Mouse (Mus musculus) heart, embryonic 15.5 days (tissue): Measurements from ENCODE around the gene Dcun1d4. TPM values are rescaled to one million over a fixed set of nuclear protein-coding genes. Genes with fewer than 3 reads are reported as not detected.

Experiments
- ATAC-seq: fragments of 200-750 bp; cut with Nextera tagmentation; replicated peaks from 2 replicates; pipeline ENCODE4 v1.8.0; 2017; ENCODE audit warnings: low read depth, moderate TSS enrichment; ENCODE audit not compliant: insufficient number of reproducible peaks, insufficient read depth, low FRiP score
- H3K27ac ChIP-seq: fragments of 300-500 bp; sonication (generic); 2 replicates; pipeline ENCODE4 v1.5.1; 2015; ENCODE audit warnings: mild to moderate bottlenecking, inconsistent platforms
- H3K27me3 ChIP-seq: fragments of 300-500 bp; sonication (generic); 2 replicates; pipeline ENCODE4 v1.6.1; 2015; ENCODE audit warnings: inconsistent platforms
- H3K36me3 ChIP-seq: fragments of 300-500 bp; sonication (generic); 2 replicates; pipeline ENCODE4 v1.6.1; 2015; ENCODE audit warnings: mild to moderate bottlenecking, inconsistent platforms
- H3K4me1 ChIP-seq: fragments of 300-500 bp; sonication (generic); replicated peaks from 2 replicates; pipeline ENCODE4 v1.6.1; 2015; ENCODE audit warnings: inconsistent platforms
- H3K4me2 ChIP-seq: fragments of 300-500 bp; sonication (generic); 2 replicates; pipeline ENCODE4 v1.6.1; 2015; ENCODE audit warnings: inconsistent platforms, mild to moderate bottlenecking, moderate library complexity
- H3K4me3 ChIP-seq: fragments of 300-500 bp; sonication (generic); 2 replicates; pipeline ENCODE4 v1.5.1; 2015; ENCODE audit warnings: mild to moderate bottlenecking, inconsistent platforms
- H3K9ac ChIP-seq: fragments of 300-500 bp; sonication (generic); 2 replicates; pipeline ENCODE4 v1.6.1; 2015; ENCODE audit warnings: mild to moderate bottlenecking, inconsistent platforms
- H3K9me3 ChIP-seq: fragments of 300-500 bp; sonication (generic); replicated peaks from 2 replicates; pipeline ENCODE4 v1.6.1; 2016; ENCODE audit warnings: inconsistent platforms
- WGBS: fragments of 180-500 bp; shearing (Covaris S2); methylation state at CpG from one replicate; pipeline ENCODE4 v1.1.7; 2015; ENCODE audit warnings: mixed read lengths; 5-methylcytosine and 5-hydroxymethylcytosine counted together
- polyA plus RNA-seq: library from polyadenylated mRNA; unstranded; fragments of >200 nt; fragmentation: Nextera tagmentation; extraction: Ambion mirVana; gene quantifications from 2 replicates; pipeline ENCODE4 v1.2.1, GENCODE M21; 2015

Dcun1d4 gene
- 15.1 and 15.3 TPM in 2 replicates for polyA plus RNA-seq

DNA sequence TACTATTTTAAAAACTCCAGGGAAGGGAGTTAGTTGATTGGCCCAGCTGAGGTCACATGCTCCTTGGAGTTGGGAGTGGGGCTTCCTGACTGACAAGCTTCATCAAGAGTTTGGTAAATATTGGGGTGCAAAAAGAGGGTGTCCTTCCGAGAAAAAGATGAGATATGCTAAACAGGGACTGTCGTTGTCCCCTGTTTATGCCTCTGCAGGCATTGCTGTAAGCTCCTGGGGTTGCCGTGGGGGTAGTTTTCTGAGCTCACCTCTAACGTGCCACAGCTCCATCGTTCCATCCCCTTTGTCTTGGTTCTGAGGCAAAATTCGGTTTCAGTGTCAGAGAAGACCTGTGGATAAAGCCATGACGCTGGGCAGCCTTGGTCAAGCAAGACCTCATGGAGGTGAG lies at the start of gene Dcun1d4:
TSS of gene Dcun1d4 (plus strand) at position 301 of the 400 bp plus-strand sequence.
- H3K9ac ChIP-seq, result no peak within 1 kb of the TSS
- 74% methylated on average over 7 of the region's 7 CpGs for WGBS
- ATAC-seq, result no peak

DNA sequence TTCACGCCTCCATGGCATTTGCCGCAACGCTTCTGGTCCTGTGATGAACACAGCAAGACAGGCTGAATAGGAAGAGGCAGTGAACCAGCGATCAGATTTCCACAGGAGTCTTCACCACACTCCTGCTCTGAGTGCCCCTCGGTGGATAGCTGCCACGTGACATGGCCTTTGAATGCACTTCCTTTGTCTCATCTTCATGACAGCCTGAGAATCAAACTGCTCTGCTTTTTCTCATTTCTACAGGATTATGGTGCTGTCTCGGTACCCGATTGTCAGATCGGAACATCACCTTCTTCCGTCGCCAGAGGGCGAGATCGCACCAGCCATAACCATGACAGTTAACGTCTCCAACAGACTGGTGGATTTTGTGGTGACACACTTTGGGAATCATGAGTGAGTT lies 49.2 kb upstream of the Dcun1d4 start:
- Histone ChIP-seq H3K4me1 (0 out of 2 replicates have a peak, but pooled peaks cover 4% of the 10 kb centered on the region), H3K9me3 (no peaks in the 10 kb centered on the region), H3K27ac (no peak overlapping the region), H3K27me3 (no peaks in the 10 kb centered on the region; the same call in 1 of the 2 replicates), H3K9ac (no peak overlapping the region), H3K4me2 (no peak overlapping the region), H3K36me3 (no peaks in the 10 kb centered on the region), H3K4me3 (no peak overlapping the region)
- no peak; the same call in 1 of the 2 replicates for ATAC-seq
- 16% methylated on average over 14 of the region's 14 CpGs for WGBS

More for the DNA sequence above, at the start of gene Dcun1d4:
- no peaks in the 10 kb centered on the region for H3K36me3 ChIP-seq
- no peak within 1 kb of the TSS for H3K27ac ChIP-seq
- H3K9me3 ChIP-seq, result no peaks in the 10 kb centered on the region
- H3K4me1 ChIP-seq, result no peaks in the 10 kb centered on the region
- H3K27me3 ChIP-seq, result no peaks in the 10 kb centered on the region
- no peak within 1 kb of the TSS for H3K4me2 ChIP-seq
- H3K4me3 ChIP-seq, result no peak within 1 kb of the TSS

DNA sequence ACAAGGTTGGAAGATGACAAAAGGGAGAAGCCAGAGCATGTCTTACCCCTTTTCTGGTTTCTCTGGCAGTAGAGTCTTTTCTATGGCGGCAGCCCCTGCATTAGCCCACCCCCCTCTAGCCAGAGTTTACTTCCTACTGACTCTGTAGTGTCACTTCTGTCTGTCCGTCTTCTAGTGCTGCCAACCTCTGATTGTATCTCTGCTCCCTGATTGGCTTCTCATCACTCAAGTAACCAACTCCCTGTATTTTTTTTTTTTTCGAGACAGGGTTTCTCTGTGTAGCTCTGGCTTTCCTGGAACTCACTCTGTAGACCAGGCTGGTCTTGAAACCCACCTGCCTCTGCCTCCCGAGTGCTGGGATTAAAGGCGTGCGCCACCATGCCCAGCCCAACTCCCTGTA lies 48.0 kb upstream of the Dcun1d4 start:
- ATAC-seq, result no peak
- Histone ChIP-seq H3K4me3 (no peak overlapping the region), H3K36me3 (no peaks in the 10 kb centered on the region), H3K27ac (no peak overlapping the region), H3K4me1 (0 out of 2 replicates have a peak, but pooled peaks cover 4% of the 10 kb centered on the region), H3K27me3 (no peaks in the 10 kb centered on the region; the same call in 1 of the 2 replicates), H3K4me2 (no peak overlapping the region), H3K9me3 (no peaks in the 10 kb centered on the region), H3K9ac (no peak overlapping the region)
- WGBS, result 68% methylated on average over 6 of the region's 6 CpGs

DNA sequence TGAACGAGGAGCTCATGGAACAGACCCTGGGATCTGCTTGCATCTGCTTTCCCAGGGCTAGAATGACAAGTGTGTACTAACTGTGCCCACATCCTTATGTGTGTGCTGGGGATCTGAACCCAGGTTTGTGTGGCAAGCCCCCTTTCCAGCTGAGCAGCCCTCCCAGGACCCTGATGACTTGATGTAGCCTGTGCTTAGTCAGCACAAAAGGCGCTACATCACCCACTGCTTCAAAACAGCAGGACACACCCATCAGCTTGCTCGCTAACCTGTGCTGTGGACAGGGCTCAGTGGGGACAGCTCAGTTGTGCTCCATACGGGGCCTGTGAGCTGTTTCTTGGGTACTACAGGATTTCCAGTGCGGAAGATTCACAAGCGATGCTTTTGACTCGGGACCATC lies 46.0 kb upstream of the Dcun1d4 start:
- Histone ChIP-seq H3K36me3 (no peaks in the 10 kb centered on the region), H3K4me1 (0 out of 2 replicates have a peak, but pooled peaks cover 4% of the 10 kb centered on the region), H3K27me3 (no peaks in the 10 kb centered on the region; the same call in 1 of the 2 replicates), H3K9me3 (no peaks in the 10 kb centered on the region), H3K9ac (no peak overlapping the region), H3K27ac (no peak overlapping the region), H3K4me3 (no peak overlapping the region), H3K4me2 (no peak overlapping the region)
- no peak for ATAC-seq
- WGBS, result 79% methylated on average over 7 of the region's 7 CpGs

DNA sequence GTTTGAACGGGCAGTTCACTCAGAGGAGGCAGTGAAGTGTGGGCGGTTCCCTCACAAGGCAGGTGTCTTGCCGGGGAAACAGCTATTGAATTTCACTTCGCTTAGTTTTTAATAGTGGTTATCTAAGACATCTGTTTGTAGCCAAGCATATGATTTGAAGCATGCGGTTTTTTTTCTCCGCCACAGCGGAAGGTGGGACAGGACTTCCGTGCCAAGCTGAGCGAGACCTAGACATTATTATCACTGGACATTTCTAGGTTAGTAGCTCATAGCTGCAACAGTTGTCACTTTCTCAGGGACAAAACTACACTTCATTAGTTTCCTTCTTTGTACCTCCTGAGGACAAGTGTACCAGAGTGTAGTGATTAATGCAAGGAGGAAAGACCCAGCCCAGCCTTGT lies 38.6 kb upstream of the Dcun1d4 start:
- ATAC-seq, result no peak
- no peak overlapping the region for H3K4me3 ChIP-seq
- H3K36me3 ChIP-seq, result no peaks in the 10 kb centered on the region
- no peak overlapping the region for H3K4me2 ChIP-seq
- no peaks in the 10 kb centered on the region for H3K27me3 ChIP-seq
- 77% methylated on average over 9 of the region's 9 CpGs for WGBS
- no peaks in the 10 kb centered on the region for H3K4me1 ChIP-seq
- H3K27ac ChIP-seq, result no peak overlapping the region
- no peaks in the 10 kb centered on the region for H3K9me3 ChIP-seq
- no peak overlapping the region for H3K9ac ChIP-seq

DNA sequence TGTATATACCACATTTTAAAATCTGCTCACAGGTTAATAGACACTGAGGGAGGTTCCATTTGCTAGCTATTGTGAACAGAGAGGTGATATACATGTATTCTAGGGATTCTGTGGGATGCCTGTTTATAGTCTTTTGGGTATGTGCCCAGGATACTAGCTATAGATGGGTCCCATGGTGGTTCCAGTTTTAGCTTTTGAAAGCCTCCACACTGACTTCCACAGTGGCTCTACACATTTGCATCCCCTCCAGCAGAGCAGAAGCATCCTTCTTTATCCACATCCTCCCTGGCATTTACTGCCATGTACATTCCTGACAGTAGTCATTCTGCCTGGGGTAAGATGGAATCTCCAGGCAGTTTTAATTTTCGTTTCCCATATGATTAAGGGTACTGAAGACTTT lies 30.5 kb upstream of the Dcun1d4 start:
- Histone ChIP-seq H3K4me3 (no peak overlapping the region), H3K36me3 (no peaks in the 10 kb centered on the region), H3K27me3 (no peaks in the 10 kb centered on the region), H3K4me1 (no peaks in the 10 kb centered on the region), H3K4me2 (no peak overlapping the region), H3K27ac (no peak overlapping the region), H3K9ac (no peak overlapping the region), H3K9me3 (no peaks in the 10 kb centered on the region)
- no peak for ATAC-seq
- 79% methylated on average over 1 of the region's 1 CpGs for WGBS

DNA sequence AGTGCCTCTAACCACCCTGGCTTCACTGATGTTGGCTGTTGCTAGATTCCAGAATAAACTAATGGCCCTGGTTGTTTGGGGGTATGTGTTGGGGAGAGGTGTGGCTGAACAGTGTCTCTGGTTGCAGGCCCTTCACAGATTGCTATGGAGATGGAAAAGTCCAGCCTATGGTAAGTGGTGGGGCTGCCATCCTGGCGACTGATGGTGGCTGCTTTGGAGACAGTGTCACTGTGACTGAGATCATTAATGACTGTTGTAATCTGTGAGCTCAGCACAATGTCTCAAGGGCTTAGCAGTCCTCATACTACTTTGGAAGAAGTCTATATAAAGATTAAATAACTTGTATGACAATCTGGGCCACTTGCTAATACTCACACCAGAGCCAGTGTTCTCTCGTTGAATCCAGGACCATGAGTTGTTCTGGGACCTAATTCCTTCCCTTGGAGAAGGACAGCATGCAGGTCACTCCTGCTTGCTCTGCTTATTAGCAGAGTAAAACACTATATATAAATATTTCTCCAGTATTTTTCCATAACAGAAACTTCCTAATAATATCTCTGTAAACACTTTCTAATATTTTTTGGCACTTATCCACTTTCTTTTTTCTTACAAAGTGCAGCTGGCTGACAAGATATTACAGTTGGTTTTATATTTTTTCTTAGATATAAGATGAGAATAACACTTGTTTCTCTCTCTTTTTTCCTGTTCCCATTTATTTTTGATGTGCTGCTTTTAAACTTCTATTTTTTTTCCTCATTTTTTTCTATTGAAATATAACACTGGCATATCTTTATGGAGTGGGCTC lies 26.1 kb upstream of the Dcun1d4 start:
- Histone ChIP-seq H3K4me2 (no peak overlapping the region), H3K27me3 (no peaks in the 10 kb centered on the region), H3K4me1 (no peaks in the 10 kb centered on the region), H3K9ac (no peak overlapping the region), H3K9me3 (no peaks in the 10 kb centered on the region), H3K36me3 (no peaks in the 10 kb centered on the region), H3K27ac (no peak overlapping the region), H3K4me3 (no peak overlapping the region)
- no peak for ATAC-seq
- 50% methylated on average over 2 of the region's 2 CpGs for WGBS

DNA sequence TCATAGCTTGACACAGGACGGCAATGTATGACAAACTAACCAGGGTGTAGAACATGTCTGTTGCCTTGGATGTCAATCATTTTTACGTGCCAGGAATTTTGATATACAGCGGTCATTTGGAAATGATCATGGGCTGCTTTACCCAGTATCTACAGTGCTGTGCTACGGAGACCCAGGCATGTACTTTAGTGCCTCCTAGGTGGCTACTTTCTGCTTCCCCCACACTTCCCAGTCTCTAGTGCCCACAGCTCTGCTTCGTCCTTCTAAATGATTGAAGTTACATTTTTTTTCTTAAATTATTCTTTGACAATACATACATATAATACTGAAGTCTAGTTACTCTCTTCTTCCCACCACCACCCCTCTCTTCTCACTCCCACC lies 25.5 kb upstream of the Dcun1d4 start:
- no peak for ATAC-seq
- Histone ChIP-seq H3K9ac (no peak overlapping the region), H3K9me3 (no peaks in the 10 kb centered on the region), H3K4me3 (no peak overlapping the region), H3K27me3 (no peaks in the 10 kb centered on the region), H3K4me1 (no peaks in the 10 kb centered on the region), H3K27ac (no peak overlapping the region), H3K36me3 (no peaks in the 10 kb centered on the region), H3K4me2 (no peak overlapping the region)
- WGBS, result 68% methylated on average over 5 of the region's 5 CpGs

DNA sequence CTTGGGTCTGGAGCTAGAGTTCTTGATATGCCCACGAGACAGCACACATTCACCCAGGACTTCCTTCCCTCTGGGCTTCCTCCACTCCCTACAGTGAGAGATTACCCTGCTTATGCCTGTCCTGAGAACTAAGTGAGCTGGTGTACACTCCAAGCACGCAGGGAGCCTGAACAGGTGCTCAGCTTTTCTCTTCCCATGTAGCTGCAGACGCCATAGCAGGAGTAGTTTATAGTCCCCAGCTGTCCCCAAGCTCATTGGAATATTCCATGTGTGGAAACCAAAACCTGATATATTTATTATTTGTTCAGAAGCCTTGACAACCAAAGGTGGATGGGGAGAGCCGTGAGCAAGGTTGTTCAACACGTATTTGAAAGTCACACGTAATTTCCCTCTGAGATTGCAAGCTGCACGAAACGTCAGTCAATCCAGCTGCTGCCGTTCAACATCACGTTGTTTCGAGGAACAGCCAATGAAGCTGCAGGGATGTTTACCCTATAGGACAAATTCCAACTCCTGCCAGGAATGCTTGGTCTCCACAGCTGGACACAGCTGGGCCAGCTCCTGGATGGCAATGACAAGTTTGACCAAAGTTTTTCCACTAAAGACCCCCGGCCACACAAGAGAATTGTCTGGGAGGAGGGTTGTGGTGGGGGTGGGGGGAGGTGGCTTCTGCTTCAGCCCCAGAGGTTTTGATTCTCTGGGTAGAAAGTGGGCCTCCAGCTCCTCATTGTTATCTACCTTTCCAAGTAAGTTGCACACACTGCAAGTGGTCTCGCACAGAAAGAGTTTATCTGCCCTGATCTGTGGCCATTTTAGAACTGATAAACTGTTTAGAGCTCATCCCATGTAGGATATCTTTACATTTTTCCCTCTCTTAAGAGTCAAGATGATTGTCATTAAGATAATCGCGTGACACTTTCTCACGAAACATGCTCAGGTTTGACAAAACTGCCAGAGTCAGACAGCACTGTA lies 12.1 kb upstream of the Dcun1d4 start:
- H3K27ac ChIP-seq, result no peak overlapping the region
- no peak overlapping the region for H3K4me2 ChIP-seq
- ATAC-seq, result no peak
- H3K4me3 ChIP-seq, result no peak overlapping the region
- WGBS, result 73% methylated on average over 16 of the region's 16 CpGs
- H3K4me1 ChIP-seq, result no peaks in the 10 kb centered on the region
- H3K9ac ChIP-seq, result no peak overlapping the region
- H3K9me3 ChIP-seq, result no peaks in the 10 kb centered on the region
- H3K36me3 ChIP-seq, result no peaks in the 10 kb centered on the region
- no peaks in the 10 kb centered on the region for H3K27me3 ChIP-seq

DNA sequence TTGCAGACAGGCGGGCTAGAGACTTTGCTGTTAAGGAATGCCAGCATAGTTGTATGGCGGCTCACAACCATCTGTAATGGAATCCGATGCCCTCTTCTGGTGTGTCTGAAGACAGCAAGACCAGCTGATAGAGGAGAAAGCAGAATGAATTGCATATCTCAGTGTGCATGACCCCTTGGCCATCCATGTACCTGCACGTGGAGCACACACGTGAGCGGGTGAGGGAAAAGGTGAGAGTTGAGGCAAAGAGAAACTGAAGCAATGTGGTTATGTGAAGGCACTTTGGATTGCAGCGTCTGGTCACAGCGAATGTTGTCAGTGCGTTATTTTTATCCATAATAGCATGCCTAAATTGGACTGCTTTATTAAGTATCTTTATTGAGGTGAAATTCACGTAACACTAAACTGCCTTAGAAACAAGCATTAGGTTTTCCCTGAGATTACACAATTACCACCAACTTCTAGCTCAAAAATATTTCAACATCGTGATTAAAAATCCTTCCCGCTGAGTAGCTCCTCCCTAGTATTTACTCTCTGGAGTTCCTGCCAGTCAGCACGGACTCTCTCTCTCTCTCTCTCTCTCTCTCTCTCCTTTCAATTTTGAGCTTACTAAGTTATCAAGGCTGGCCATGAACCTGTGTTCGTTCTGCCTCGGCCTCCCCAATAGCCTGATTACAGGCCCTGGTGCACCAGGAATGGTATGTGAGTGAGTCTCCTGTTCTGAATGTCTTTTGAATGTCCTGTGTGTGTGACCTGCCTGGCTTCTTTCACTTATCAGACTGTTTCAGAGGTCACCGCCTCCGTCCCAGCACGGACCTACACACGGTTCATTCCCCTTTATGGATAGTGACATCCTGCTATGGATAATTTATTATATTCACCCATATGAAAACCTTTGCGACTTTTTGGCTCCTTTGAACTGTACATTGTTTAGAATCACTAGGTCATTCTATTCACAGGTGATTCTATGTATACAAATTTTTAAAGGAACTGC lies 6.1 kb upstream of the Dcun1d4 start:
- WGBS, result 73% methylated on average over 20 of the region's 20 CpGs
- Histone ChIP-seq H3K4me1 (no peaks in the 10 kb centered on the region), H3K4me2 (no peak overlapping the region), H3K9ac (no peak overlapping the region), H3K4me3 (no peak overlapping the region), H3K36me3 (no peaks in the 10 kb centered on the region), H3K9me3 (no peaks in the 10 kb centered on the region), H3K27me3 (no peaks in the 10 kb centered on the region), H3K27ac (no peak overlapping the region)
- no peak for ATAC-seq
